Mouse (Mus musculus) gastrocnemius, adult 2 months (tissue): ENCODE results near the gene Gm6337. TPM values are rescaled to one million over a fixed set of nuclear protein-coding genes. Genes with fewer than 3 reads are reported as not detected.
A peak's percentile ranks its signal among the peaks of the same experiment; 100 is the strongest.
"Not testable (repeated sequence)": the region's sequence is repeated elsewhere in the genome, so short reads cannot be mapped to it uniquely, and the experiment has no call there.

ENCODE experiments used
- DNase-seq: peaks from one replicate; pipeline ENCODE4 v3.0.0; 2022
- H3K27ac ChIP-seq: fragments of 200-600 bp; 2 replicates; pipeline ENCODE4 v1.8.1; 2022; ENCODE audit warnings: mild to moderate bottlenecking
- H3K4me3 ChIP-seq: fragments of 200-600 bp; 2 replicates; pipeline ENCODE4 v1.8.1; 2022; ENCODE audit warnings: mild to moderate bottlenecking, moderate library complexity
- CTCF ChIP-seq: fragments of 200-600 bp; IDR thresholded peaks from 2 replicates; pipeline ENCODE4 v1.8.1; 2022; ENCODE audit warnings: antibody characterized with exemption, mild to moderate bottlenecking, moderate library complexity
- intact Hi-C: fragments of 180-260 bp; cut with DNase I; formaldehyde crosslinking; loops from one replicate; pipeline ENCODE4 v1.15.1; 2025
- long read RNA-seq, 2 experiments: library from polyadenylated mRNA; stranded (forward); transcript quantifications; one replicate each; pipeline ENCODE4 v2.0.0; 2021
- total RNA-seq, 2 experiments: library from RNA; stranded (reverse); gene quantifications; 2 replicates each; pipeline ENCODE4 v1.2.3; 2021

Gene Gm6337
- total RNA-seq, result not detected
- long read RNA-seq, experiment 1, result 0 reads
- long read RNA-seq, experiment 2, result 0 reads

DNA sequence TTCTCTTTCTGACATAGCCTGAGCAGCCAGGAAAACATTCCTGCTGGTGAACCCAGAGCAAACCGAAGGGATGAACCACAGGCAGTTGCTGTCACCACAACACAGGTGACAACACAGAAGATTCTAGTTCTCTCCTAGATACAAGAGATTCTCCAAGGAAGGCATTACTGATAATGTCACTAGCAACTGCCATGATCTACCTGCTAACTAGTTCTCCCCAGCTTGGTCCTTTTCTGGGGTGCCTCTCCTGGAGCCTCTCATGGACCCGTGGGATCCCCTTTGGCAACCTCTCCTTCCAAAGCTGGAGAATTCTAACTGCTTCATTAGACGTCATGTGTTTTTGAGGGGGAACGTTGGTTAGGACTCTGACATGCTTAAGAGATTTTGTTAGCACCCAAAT lies at the start of gene Gm6337:
TSS of gene Gm6337 (minus strand) at position 101 of the 400 bp plus-strand sequence.
- H3K4me3 ChIP-seq, H3K27ac ChIP-seq, DNase-seq, intact Hi-C loops: not testable (repeated sequence)

DNA sequence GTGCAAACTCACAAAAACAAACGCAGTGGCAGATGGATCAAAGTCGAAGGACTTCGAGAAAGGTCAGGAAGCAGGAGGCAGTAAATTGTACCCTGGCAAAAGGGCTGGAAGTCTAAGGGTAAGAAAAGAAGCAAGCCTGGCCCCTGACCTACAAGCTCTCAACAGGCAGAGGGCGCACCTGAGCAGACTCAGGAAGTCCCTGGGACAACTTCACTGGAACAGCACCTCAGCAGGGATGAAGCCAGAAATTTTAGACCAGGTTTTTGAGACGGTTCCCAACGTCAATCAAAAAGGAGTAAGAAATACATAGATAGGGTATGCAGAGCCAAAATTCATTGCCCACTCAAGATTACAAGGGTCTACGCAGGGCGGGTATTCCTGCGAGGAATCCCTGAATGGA lies 49.4 kb upstream of the Gm6337 start:
- H3K27ac ChIP-seq, DNase-seq, intact Hi-C loops: not testable (repeated sequence)
- peak; percentile 12; the same call in 1 of the 2 replicates for TF ChIP-seq CTCF
- peak overlapping the region; percentile 53; the same call in 1 of the 2 replicates for H3K4me3 ChIP-seq

DNA sequence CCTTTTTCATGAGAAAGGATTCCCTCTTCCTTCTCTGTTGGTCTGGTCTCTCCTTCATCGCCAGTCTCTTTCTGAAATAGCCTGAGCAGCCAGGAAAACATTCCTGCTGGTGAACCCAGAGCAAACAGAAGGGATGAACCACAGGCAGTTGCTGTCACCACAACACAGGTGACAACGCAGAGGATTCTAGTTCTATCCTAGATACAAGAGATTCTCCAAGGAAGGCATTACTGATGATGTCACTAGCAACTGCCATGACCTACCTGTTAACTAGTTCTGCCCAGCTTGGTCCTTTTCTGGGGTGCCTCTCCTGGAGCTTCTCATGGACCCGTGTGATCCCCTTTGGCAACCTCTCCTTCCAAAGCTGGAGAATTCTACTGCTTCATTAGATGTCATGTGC lies 35.8 kb upstream of the Gm6337 start, which contains the start of gene Gm8206:
TSS of gene Gm8206 (minus strand) at position 101 of the 400 bp plus-strand sequence.
- intact Hi-C loops, H3K4me3 ChIP-seq, H3K27ac ChIP-seq, DNase-seq: not testable (repeated sequence)

Other genes with a start within 250 kb of the Gm6337 start
- gene Gm3424, start 227.9 kb downstream of the Gm6337 start, total RNA-seq, result not detected
- gene Gm8237, start 177.9 kb downstream of the Gm6337 start, total RNA-seq, result under 1 TPM in 1 of 2 experiments, not detected in 1; 0.31 TPM
- under 1 TPM in 1 of 2 experiments, not detected in 1; 0.20 TPM for gene Gm3248, start 96.5 kb downstream of the Gm6337 start, total RNA-seq
- not detected for gene Gm3453, start 79.1 kb downstream of the Gm6337 start, total RNA-seq
- gene Gm8206, start 35.7 kb upstream of the Gm6337 start, total RNA-seq, result under 1 TPM in 1 of 2 experiments, not detected in 1; 0.53 TPM
- gene Gm3468, start 50.4 kb upstream of the Gm6337 start, total RNA-seq, result not detected
- not detected for gene Gm3476, start 67.5 kb upstream of the Gm6337 start, total RNA-seq
- gene Gm21560, start 161.0 kb upstream of the Gm6337 start, total RNA-seq, result under 1 TPM in 1 of 2 experiments, not detected in 1; 0.14 TPM
- gene Gm3411, start 229.0 kb upstream of the Gm6337 start, total RNA-seq, result not detected
- gene Gm21103, start 246.6 kb upstream of the Gm6337 start, total RNA-seq, result not detected